In genomic region chrX:70314949-70315641, GRCm38 (mm10) we compare ENCODE assay signal across 16 mouse cellular contexts.
"Had no signal": no experiment of that assay in that cellular context is flagged by ENCODE, and none has a peak within 500 bp of the region (broad histone marks: within the 10 kb centered on the region; RNA-seq: fewer than 3 reads in every experiment).

No protein-coding gene starts in this region.

- H3K9ac ChIP-seq: limb, embryonic 13.5 days; liver, embryonic 15.5 days; neural tube, embryonic 15.5 days had no signal

- H3K27ac ChIP-seq: layer of hippocampus, adult 2 months; left cerebral cortex, adult 2 months; limb, embryonic 13.5 days; liver, embryonic 15.5 days; neural tube, embryonic 15.5 days; stomach, postnatal 0 days had no signal

- H3K36me3 ChIP-seq: limb, embryonic 13.5 days; liver, embryonic 15.5 days; neural tube, embryonic 15.5 days had no signal

- DNase-seq: kidney, postnatal 10 days; kidney, postnatal 4 days; lung, adult 2 months; lung, postnatal 36 days; midbrain, embryonic 14.5 days; right cerebral cortex, adult 18-20 months; right cerebral cortex, postnatal 25 days had no signal

- H3K9me3 ChIP-seq: limb, embryonic 13.5 days; liver, embryonic 15.5 days; neural tube, embryonic 15.5 days had no signal

- H3K4me2 ChIP-seq: limb, embryonic 13.5 days; liver, embryonic 11.5 days; liver, embryonic 15.5 days; neural tube, embryonic 15.5 days had no signal

- H3K27me3 ChIP-seq: limb, embryonic 13.5 days; liver, embryonic 15.5 days; neural tube, embryonic 15.5 days had no signal

- H3K4me3 ChIP-seq: layer of hippocampus, adult 2 months; left cerebral cortex, adult 2 months; limb, embryonic 13.5 days; liver, embryonic 15.5 days; myocyte; neural tube, embryonic 15.5 days had no signal

- H3K4me1 ChIP-seq: limb, embryonic 13.5 days; liver, embryonic 15.5 days; neural tube, embryonic 15.5 days had no signal

- ATAC-seq: lung, postnatal 0 days had no signal
